Mouse (Mus musculus) ES-E14 (cell line): ENCODE measurements around the gene Frs2.

Source experiments
- MAFK ChIP-seq: IDR thresholded peaks from 2 replicates; pipeline ENCODE4 v1.6.1; 2014; ENCODE audit warnings: mild to moderate bottlenecking, low read depth, low read length, inconsistent platforms; ENCODE audit not compliant: insufficient read depth
- ZNF384 ChIP-seq: IDR thresholded peaks from 2 replicates; pipeline ENCODE4 v1.6.1; 2012; ENCODE audit warnings: low read depth, low read length, inconsistent platforms

- TF ChIP-seq ZNF384: no peak
- TF ChIP-seq MAFK: no peak
Measured at GRCm38 (mm10) chr10:117103854-117104598, 44.3 kb downstream of the Frs2 start.
